Mouse (Mus musculus): ENCODE measurements around the gene Cstf3.

DNA sequence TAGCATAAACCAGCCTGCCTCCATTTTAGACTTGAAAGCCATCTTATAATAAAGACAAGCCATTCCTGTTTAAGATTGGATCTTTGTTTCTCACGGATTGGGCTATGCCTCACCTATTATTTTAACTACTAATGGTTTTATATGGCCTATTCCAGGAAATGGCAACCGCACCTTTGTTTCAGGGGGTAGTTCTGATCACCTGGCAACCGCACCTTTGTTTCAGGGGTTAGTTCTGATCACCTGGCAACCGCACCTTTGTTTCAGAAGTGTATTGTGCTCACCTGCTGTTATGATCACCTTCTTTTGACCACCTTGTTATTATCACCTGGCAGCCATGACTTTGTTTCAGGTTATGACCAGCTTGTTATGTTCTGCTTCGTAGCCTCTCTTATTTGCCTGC, 1.8 kb upstream of the Cstf3 start:
- TF ChIP-seq POLR2A (IDR thresholded peaks at IDR 0.05; ENCODE audit: low read depth, low read length) (no peak), CTCF (IDR thresholded peaks at IDR 0.05; ENCODE audit: extremely low read depth, insufficient read length, insufficient replicate concordance, low read depth, low read length) (no peak)

All from small intestine, adult 2 months (tissue).